Mouse (Mus musculus) colon, adult 2 months (tissue): ENCODE data around the gene Ace3. TPM values are rescaled to one million over a fixed set of nuclear protein-coding genes. Genes with fewer than 3 reads are reported as not detected.

Experiments used
- polyA plus RNA-seq: library from polyadenylated mRNA; depleted of rRNA; stranded (reverse); fragments of >200 nt; gene quantifications from 2 replicates; pipeline ENCODE4 v1.2.3, GENCODE M21; 2012; rRNA removed

Gene Ace3
- polyA plus RNA-seq, result 0.05 and 0.19 TPM in 2 replicates

DNA sequence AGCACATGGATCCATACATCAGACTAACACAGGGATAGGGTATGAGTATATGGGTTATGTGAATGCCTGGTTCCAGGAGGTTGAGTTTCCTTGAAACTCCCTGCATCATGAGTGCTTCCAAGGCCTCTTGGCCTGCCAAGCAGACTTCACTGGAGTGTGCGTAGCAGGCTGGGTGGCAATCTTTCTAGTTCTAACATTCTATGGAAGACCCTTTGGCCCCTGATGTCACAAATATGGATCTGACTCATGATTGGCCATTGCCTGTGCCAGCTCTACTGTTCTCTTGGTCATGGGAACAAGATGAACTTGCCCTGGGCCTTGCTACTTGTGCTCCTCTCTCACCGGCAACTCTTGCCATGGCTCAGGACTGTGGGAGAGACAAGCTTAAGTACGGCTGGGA is at the start of gene Ace3:
TSS of gene Ace3 (plus strand) at position 301 of the 400 bp plus-strand sequence.

DNA sequence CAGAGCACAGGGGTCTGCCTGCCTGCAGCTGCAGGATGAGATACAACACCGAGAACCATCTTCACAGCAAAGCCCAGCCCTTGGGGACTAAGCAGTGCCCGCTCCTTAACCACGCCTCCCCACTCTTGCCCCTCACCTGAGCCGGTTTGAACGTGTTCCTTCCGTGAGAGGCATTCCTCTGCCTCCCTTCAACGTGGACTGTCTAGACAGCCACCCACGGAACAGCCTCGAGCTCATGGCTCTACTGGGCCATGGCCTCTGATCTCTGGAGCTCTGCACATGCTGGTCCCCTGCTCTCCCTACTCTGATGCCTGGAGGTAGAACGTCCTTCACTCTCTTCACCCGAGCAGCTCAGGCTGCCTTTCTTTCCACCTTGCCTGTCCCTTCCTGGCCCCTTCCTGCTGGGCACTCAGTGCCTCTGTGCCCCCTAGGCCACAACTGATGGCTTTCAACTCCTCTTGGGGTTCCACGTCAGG is 41.5 kb upstream of the Ace3 start, which contains the start of gene Cyb561:
TSS of gene Cyb561 (minus strand) at position 426 of the 476 bp plus-strand sequence.

DNA sequence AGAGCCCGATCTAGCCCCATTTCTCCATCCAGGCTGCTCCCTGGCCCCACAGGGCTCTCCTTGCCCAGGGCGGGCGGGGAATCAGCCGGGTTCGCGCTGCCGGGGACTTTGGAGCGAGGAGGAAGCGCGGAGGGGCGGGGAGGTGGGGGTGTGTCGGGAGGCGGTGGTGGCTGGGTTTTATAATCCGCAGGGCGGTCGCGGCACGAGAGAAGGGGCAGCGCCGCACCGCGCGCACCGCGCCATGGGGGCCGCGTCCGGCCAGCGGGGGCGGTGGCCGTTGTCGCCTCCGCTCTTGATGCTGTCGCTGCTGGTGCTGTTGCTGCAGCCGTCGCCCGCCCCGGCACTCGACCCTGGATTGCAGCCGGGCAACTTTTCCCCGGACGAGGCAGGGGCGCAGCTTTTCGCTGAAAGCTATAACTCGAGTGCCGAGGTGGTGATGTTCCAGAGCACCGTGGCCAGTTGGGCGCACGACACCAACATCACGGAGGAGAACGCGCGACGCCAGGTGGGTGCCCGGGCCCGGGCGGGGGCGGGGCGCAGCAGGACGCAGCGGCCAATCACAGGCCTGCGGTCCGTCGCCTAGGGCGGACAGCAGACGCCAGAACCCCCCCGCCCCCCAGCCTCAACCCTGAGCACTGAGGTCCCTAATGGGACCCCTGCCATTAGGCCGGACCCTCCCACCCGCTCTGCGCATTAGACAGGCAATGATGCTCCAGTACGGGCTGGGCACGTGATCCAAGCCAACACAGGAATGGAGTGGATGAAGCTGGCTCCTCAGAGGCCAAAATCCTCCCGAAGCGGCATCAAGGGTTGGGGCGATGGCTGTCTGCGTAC is 26.5 kb upstream of the Ace3 start, which contains the start of gene Ace:
TSS of gene Ace (plus strand) at position 205 of the 834 bp plus-strand sequence.

DNA sequence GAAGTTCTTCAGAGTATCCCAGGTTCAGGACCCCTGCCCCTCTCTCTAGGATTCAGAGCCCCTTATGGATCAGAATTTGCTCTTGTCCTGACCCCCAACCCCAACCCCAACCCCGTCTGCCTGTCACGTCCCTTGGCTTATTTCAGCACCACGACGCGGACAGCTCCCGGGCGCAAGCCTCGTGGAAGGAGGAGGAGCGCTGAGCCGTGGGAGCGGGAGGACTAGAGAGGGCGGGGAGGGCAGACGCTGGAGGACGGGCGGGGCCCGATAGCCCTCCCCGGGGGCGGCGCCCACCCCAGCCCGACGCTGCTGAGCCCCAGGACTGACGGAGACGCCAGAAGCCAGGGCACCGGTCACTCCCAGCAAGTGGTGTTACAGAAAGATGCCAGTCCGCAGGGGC is 13.3 kb downstream of the Ace3 start, which contains the start of gene Kcnh6:
TSS of gene Kcnh6 (plus strand) at position 304 of the 400 bp plus-strand sequence.

DNA sequence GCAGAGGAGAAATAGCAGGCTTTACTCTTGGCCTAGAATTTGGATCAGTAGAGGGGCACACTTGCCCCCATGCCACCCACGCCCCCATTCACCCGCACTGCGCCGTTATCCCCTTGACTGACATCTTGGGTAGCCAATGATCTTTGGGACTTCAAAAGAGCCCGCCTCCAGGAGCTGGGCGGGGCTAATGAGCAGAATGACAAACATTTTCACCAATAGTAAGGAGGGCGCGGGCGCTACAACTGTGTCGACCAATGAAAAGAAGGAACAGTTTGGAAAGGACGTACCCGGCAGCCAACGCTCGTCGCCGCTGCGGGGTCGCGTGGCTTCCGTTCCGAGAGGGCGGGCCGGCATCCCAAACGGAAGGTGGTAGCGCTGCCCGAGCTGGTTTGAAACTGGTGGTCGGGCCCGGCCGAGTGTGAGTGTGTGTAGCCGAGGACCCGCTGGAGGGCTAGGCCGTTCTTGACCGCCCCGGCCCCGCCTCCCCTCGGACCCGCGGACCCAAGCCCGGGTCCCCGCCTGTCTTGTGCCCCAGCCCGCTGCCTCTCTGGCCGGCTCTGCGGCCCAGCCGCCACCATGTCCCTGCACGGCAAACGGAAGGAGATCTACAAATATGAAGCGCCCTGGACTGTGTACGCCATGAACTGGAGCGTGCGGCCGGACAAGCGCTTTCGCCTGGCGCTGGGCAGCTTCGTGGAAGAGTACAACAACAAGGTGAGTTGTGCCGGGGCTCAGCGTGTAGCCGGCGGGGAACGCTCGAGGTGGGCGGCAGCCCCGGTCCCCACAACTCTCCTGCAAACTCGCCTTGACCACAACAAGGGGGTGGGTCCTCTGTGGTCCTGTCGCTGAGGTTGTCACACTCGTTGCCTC is 42.3 kb downstream of the Ace3 start, which contains the start of gene Dcaf7:
TSS of gene Dcaf7 (plus strand) at position 325 of the 870 bp plus-strand sequence.

Other genes with a start within 250 kb of the Ace3 start
- 91.1 and 104 TPM in 2 replicates for gene Cyb561, start 41.3 kb upstream of the Ace3 start, polyA plus RNA-seq
- 34.4 and 39.0 TPM in 2 replicates for gene Ace, start 26.7 kb upstream of the Ace3 start, polyA plus RNA-seq
- 5.2 and 6.7 TPM in 2 replicates for gene Kcnh6, start 13.4 kb downstream of the Ace3 start, polyA plus RNA-seq
- 32.8 and 33.2 TPM in 2 replicates for gene Dcaf7, start 42.2 kb downstream of the Ace3 start, polyA plus RNA-seq
- 12.0 TPM in 2 replicates for gene Taco1, start 71.4 kb downstream of the Ace3 start, polyA plus RNA-seq
- 21.0 and 21.6 TPM in 2 replicates for gene Map3k3, start 89.9 kb downstream of the Ace3 start, polyA plus RNA-seq
- not detected in 2 replicates for gene Gm10840, start 166.2 kb downstream of the Ace3 start, polyA plus RNA-seq
- 11.2 and 13.0 TPM in 2 replicates for gene Limd2, start 166.2 kb downstream of the Ace3 start, polyA plus RNA-seq
- gene Strada, start 207.5 kb downstream of the Ace3 start, polyA plus RNA-seq, result 12.8 and 14.7 TPM in 2 replicates
- gene Ccdc47, start 221.7 kb downstream of the Ace3 start, polyA plus RNA-seq, result 6.0 and 7.3 TPM in 2 replicates
- 5.9 and 8.1 TPM in 2 replicates for gene Ddx42, start 222.3 kb downstream of the Ace3 start, polyA plus RNA-seq